Mouse (Mus musculus) cerebellum, adult 2 months (tissue): ENCODE measurements around the gene Prrxl1.
A peak's percentile ranks its signal among the peaks of the same experiment; 100 is the strongest.

Experiments used
- CTCF ChIP-seq: fragments of 200-500 bp; IDR thresholded peaks from 2 replicates; pipeline ENCODE4 v1.5.1; 2011; ENCODE audit warnings: low read depth, mild to moderate bottlenecking, control low read depth, low read length, moderate library complexity, borderline replicate concordance; ENCODE audit not compliant: insufficient read depth
- POLR2A ChIP-seq: fragments of 200-500 bp; IDR thresholded peaks from 2 replicates; pipeline ENCODE4 v1.6.1; 2011; ENCODE audit warnings: low read length, control low read depth, borderline replicate concordance; ENCODE audit not compliant: insufficient read depth

- TF ChIP-seq CTCF (peak; percentile 26; the same call in 1 of the 2 replicates), POLR2A (no peak)
Observed at GRCm38 (mm10) chr14:32572519-32572918, 26.7 kb upstream of the Prrxl1 start.
